Mouse (Mus musculus) spleen, adult 2 months (tissue): Measurements from ENCODE around the gene Lgmn.

Source experiments
- CTCF ChIP-seq: fragments of 200-500 bp; IDR thresholded peaks from 2 replicates; pipeline ENCODE4 v1.5.1; 2011; ENCODE audit warnings: mild to moderate bottlenecking, inconsistent platforms; ENCODE audit not compliant: insufficient read depth, insufficient read length, insufficient replicate concordance; ENCODE audit errors: extremely low read depth
- POLR2A ChIP-seq: fragments of 200-500 bp; IDR thresholded peaks from 2 replicates; pipeline ENCODE4 v1.6.1; 2011; ENCODE audit warnings: low read depth, low read length, inconsistent platforms

DNA sequence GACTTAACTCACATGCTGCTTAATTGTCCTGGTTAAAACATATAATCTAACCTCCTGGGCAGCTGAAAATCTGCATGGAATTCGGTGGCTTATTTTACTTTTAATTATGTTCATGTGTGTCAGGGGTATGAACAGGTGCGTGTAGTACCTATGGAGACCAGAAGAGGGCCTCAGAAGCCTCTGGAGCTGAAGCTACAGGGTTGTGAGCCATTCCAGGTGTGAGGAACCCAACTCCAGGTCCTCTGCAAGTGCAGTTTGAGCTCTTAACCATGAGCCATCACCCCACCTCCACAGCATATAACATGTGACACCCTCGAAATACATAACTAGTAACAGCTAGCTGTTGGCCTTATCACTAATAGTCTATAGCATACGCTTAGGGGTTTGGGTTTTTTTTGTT is 47.6 kb downstream of the Lgmn start:
- peak; percentile 61; the same call in 1 of the 2 replicates for TF ChIP-seq CTCF
- TF ChIP-seq POLR2A = no peak
